Mouse (Mus musculus) left cerebral cortex, adult 2 months (tissue): ENCODE measurements around the gene Dclk2. TPM values are rescaled to one million over a fixed set of nuclear protein-coding genes. Genes with fewer than 3 reads are reported as not detected.

Source experiments
- DNase-seq, 2 experiments: peaks; one replicate each; pipeline ENCODE4 v3.0.0; 2021 to 2022; ENCODE audit warnings: low spot score in 2 of 2, mixed read lengths in 1 of 2; ENCODE audit errors: extremely low spot score in 1 of 2
- H3K27ac ChIP-seq: fragments of 200-600 bp; 2 replicates; pipeline ENCODE4 v1.8.1; 2022
- H3K4me3 ChIP-seq: fragments of 200-600 bp; 2 replicates; pipeline ENCODE4 v1.8.1; 2022
- CTCF ChIP-seq: fragments of 200-600 bp; IDR thresholded peaks from 2 replicates; pipeline ENCODE4 v1.8.1; 2022; ENCODE audit warnings: antibody characterized with exemption, mild to moderate bottlenecking, moderate library complexity
- intact Hi-C: fragments of 180-260 bp; cut with DNase I; formaldehyde crosslinking; loops from one replicate; pipeline ENCODE4 v1.15.1; 2025
- total RNA-seq, 2 experiments: library from RNA; stranded (reverse); gene quantifications; 2 replicates each; pipeline ENCODE4 v1.2.3; 2021

Gene Dclk2
- total RNA-seq, 2 experiments from 2014 or later, result 55.6 to 62.8 TPM

DNA sequence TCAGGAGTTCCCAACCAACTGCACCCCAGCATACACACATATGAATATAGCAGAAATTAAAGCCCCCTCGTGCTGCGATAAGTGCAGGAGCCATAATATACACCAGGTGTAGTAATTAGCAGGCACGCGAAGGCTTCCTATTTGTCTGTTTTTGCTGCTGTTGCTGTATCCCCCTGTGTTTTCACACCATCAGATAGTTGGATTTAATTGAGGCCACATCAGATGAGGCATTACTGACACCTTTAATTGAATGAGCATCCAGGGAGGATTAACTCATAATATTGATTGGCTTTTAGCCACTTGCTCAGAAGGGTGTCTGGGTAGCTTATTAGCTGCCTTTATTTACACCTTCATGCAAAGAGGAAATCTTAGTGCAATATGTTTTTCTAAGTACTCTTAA is 180.9 kb downstream of the Dclk2 start:
- intact Hi-C loops, result no loop called here
- Histone ChIP-seq H3K4me3 (no peak overlapping the region), H3K27ac (no peak overlapping the region)
- TF ChIP-seq CTCF, result no peak
- no peak for DNase-seq

DNA sequence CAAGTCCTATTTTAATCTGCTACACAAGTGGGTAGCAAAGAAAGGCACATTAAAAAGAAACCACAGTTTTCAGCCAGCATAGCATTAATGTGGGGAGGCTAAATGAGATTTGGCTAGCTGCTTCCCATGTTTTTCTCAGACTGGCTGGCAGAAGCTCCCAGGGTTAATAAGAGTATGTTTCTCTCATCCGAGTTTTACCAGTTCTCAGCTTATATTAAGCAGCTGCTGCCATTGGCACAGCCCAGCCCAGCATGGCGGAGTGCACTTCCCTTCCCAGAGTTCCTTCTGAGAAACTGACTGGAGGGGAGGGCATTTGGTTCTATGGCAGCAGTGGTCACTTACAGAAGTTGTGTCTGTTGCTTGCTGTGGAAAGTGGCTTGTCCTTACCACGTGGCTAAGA is 181.8 kb downstream of the Dclk2 start:
- H3K4me3 ChIP-seq, result no peak overlapping the region
- DNase-seq, result no peak
- TF ChIP-seq CTCF, result no peak
- H3K27ac ChIP-seq, result no peak overlapping the region
- intact Hi-C loops, result no loop called here

Other genes starting within 250 kb of the Dclk2 start
- 1 to 10 TPM in 1 of 2 experiments, under 1 TPM in 1; 0.57 to 1.0 TPM for gene Cd1d1, start 78.6 kb upstream of the Dclk2 start, total RNA-seq